Mouse (Mus musculus) stomach, embryonic 14.5 days (tissue): ENCODE results near the gene Atoh8. TPM values are rescaled to one million over a fixed set of nuclear protein-coding genes. Genes with fewer than 3 reads are reported as not detected.

Experiments used
- ATAC-seq: fragments of 200-750 bp; cut with Nextera tagmentation; 2 replicates; pipeline ENCODE4 v1.8.0; 2017; ENCODE audit warnings: low read depth, moderate TSS enrichment; ENCODE audit not compliant: insufficient number of reproducible peaks, insufficient read depth, low FRiP score
- H3K27ac ChIP-seq: fragments of 300-500 bp; sonication (generic); 2 replicates; pipeline ENCODE4 v1.5.1; 2014; ENCODE audit warnings: mild to moderate bottlenecking, low read length, moderate library complexity, mixed read lengths
- H3K27me3 ChIP-seq: fragments of 300-500 bp; sonication (generic); 2 replicates; pipeline ENCODE4 v1.6.1; 2014; ENCODE audit warnings: low read length, control low read depth, mixed read lengths; ENCODE audit not compliant: control insufficient read depth, insufficient read depth
- H3K36me3 ChIP-seq: fragments of 300-500 bp; sonication (generic); 2 replicates; pipeline ENCODE4 v1.6.1; 2014; ENCODE audit warnings: mild to moderate bottlenecking, control low read depth, low read length, moderate library complexity, mixed read lengths; ENCODE audit not compliant: control insufficient read depth, insufficient read depth
- H3K4me1 ChIP-seq: fragments of 300-500 bp; sonication (generic); 2 replicates; pipeline ENCODE4 v1.6.1; 2014; ENCODE audit warnings: low read length, control low read depth, mixed read lengths; ENCODE audit not compliant: control insufficient read depth, insufficient read depth
- H3K4me2 ChIP-seq: fragments of 300-500 bp; sonication (generic); replicated peaks from 2 replicates; pipeline ENCODE4 v1.6.1; 2014; ENCODE audit warnings: low read depth, low read length, control low read depth
- H3K4me3 ChIP-seq: fragments of 300-500 bp; sonication (generic); 2 replicates; pipeline ENCODE4 v1.5.1; 2014; ENCODE audit warnings: low read depth, low read length, control low read depth
- H3K9ac ChIP-seq: fragments of 300-500 bp; sonication (generic); replicated peaks from 2 replicates; pipeline ENCODE4 v1.6.1; 2014; ENCODE audit warnings: low read depth, mild to moderate bottlenecking, control low read depth, low read length, moderate library complexity, mixed read lengths
- H3K9me3 ChIP-seq: fragments of 300-500 bp; sonication (generic); 2 replicates; pipeline ENCODE4 v1.6.1; 2016; ENCODE audit warnings: low read depth, low read length, control low read depth; ENCODE audit not compliant: control insufficient read depth
- WGBS: fragments of 180-500 bp; shearing (Covaris S2); extraction: QIAGEN DNeasy Blood & Tissue Kit; methylation state at CpG from one replicate; pipeline ENCODE4 v1.1.7; 2014; 5-methylcytosine and 5-hydroxymethylcytosine counted together
- polyA plus RNA-seq: library from polyadenylated mRNA; unstranded; fragments of >200 nt; fragmentation: Nextera tagmentation; extraction: Ambion mirVana; gene quantifications from 2 replicates; pipeline ENCODE4 v1.2.1, GENCODE M21; 2014

Gene Atoh8
- polyA plus RNA-seq, 1 experiment from 2014 or later: 9.9 TPM

DNA sequence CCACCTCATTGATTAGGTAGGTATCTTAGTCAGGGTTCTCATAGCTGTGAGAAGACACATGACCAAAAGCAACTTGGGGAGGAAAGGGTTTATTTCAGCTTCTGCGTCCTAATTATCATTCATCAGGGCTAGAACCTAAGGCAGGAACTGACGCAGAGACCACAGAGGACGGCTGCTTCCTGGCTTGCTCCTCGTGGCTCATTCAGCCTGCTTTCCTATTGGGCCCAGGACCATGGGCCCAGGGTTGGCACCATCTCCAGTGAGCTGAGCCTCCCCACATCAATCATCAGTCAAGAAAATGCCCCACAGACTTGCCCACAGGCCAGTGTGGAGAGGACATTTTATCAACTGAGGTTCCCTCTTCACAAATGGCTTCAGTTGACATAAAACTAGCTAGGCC is 40.1 kb upstream of the Atoh8 start:
- Histone ChIP-seq H3K9me3 (no peaks in the 10 kb centered on the region), H3K27ac (no peak overlapping the region), H3K4me1 (no peaks in the 10 kb centered on the region), H3K36me3 (no peaks in the 10 kb centered on the region), H3K4me3 (no peak overlapping the region), H3K4me2 (no peak overlapping the region), H3K9ac (no peak overlapping the region), H3K27me3 (no peaks in the 10 kb centered on the region)
- ATAC-seq: no peak
- WGBS: 71% methylated on average over 4 of the region's 4 CpGs

DNA sequence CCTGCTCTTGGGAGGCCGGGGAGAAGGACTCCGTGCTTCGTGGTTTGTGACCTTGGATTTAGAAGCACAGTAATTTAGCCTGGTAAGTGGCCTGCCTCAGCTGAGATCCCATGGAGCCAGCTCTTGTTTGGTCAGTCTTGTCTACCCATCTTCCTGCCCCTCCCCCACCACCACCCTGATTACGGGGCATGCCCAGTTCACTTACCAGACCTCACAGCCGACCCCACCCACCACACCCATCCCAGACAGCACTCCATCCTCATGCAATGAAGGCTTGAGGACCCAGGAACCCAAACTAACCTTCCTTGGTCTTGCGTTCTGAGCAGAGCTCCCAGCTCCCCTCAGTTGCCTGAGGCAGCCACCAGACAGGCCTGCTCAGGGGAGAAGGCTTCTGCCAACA is 37.8 kb upstream of the Atoh8 start:
- Histone ChIP-seq H3K36me3 (no peaks in the 10 kb centered on the region), H3K27ac (no peak overlapping the region), H3K4me1 (no peaks in the 10 kb centered on the region), H3K9ac (no peak overlapping the region), H3K27me3 (no peaks in the 10 kb centered on the region), H3K9me3 (no peaks in the 10 kb centered on the region), H3K4me3 (no peak overlapping the region), H3K4me2 (no peak overlapping the region)
- 77% methylated on average over 6 of the region's 6 CpGs for WGBS
- ATAC-seq: no peak

DNA sequence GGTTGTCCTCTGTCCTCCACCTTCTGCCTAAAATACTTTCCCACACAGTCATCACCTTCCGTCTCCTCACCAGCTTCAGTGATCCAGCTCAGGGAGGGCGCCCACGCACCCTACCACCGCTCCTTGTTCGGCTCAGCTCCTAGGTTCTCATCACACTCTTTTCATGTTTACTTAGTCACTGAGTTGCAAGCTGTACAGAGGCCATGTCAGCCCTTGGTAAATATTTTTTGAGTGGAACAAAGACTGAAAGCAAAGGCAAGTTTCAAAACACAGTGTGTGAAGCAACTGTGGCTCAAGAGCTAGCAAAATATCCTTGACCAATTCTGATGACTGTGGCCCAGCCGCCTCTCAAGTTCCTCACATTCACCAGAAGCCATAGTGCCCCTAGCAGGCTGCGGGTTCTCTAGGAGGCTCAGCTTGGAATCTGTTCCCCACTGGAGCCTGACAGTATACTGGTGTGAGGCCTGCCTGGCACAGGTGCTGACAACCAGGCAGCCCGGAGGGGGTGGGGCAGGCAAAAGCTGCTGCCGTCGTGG is 36.9 kb upstream of the Atoh8 start:
- H3K27ac ChIP-seq: no peak overlapping the region
- no peaks in the 10 kb centered on the region for H3K9me3 ChIP-seq
- H3K4me1 ChIP-seq: no peaks in the 10 kb centered on the region
- no peak overlapping the region for H3K9ac ChIP-seq
- no peak overlapping the region for H3K4me3 ChIP-seq
- H3K4me2 ChIP-seq: no peak overlapping the region
- no peaks in the 10 kb centered on the region for H3K27me3 ChIP-seq
- no peak for ATAC-seq
- 71% methylated on average over 10 of the region's 10 CpGs for WGBS
- no peaks in the 10 kb centered on the region for H3K36me3 ChIP-seq

DNA sequence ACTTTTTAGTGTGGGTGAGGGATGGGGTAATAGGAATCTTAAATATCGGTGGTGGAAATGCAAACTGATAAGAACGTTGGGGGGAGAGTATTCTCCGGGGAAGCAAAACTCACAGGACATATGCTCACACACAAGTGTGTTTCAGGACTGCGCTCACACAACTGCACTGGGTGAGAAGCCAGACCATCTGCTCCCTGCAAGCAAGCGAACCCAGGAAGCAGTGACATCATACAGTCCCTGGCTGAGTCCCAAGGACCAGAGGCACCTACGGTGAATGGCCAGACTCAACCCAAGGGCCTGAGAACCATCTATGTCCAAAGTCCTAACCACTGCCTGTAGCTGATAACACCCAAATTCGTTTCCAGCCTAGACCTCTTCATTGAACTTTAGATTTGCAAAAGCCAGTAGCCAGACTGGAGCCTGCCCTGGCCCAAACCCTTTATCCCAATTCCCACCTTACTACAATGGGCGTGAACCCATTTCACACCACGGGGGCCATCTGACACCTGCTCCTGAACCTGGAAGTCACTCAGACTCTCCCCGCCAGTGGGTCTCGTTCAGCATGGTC is 35.7 kb upstream of the Atoh8 start:
- no peak for ATAC-seq
- Histone ChIP-seq H3K4me1 (no peaks in the 10 kb centered on the region), H3K4me2 (no peak overlapping the region), H3K27me3 (no peaks in the 10 kb centered on the region), H3K9me3 (no peaks in the 10 kb centered on the region), H3K4me3 (no peak overlapping the region), H3K27ac (no peak overlapping the region), H3K9ac (no peak overlapping the region), H3K36me3 (no peaks in the 10 kb centered on the region)
- WGBS: 66% methylated on average over 11 of the region's 11 CpGs

DNA sequence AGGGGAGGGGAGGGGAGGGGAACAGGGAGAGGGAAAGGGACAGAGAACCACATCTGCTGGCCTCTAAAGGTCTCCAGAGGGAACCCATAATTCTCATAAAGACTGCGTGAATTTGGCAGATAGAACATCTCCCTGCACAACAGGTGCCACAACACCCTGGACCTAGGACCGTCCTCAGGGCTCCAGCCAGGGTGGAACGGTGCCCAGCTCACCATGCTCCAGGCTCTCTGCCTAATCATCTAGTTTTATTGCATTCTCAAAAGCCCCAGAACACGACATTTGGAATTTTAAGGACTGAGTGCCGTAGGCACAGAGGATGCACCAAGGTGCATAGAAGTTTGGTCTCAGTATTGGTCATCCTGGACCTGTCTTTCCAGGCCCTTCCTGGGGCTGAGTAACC is 34.9 kb upstream of the Atoh8 start:
- ATAC-seq: no peak
- no peak overlapping the region for H3K27ac ChIP-seq
- H3K9ac ChIP-seq: no peak overlapping the region
- H3K27me3 ChIP-seq: no peaks in the 10 kb centered on the region
- no peaks in the 10 kb centered on the region for H3K36me3 ChIP-seq
- H3K9me3 ChIP-seq: no peaks in the 10 kb centered on the region
- H3K4me2 ChIP-seq: no peak overlapping the region
- no peaks in the 10 kb centered on the region for H3K4me1 ChIP-seq
- WGBS: 87% methylated on average over 5 of the region's 5 CpGs
- H3K4me3 ChIP-seq: no peak overlapping the region

DNA sequence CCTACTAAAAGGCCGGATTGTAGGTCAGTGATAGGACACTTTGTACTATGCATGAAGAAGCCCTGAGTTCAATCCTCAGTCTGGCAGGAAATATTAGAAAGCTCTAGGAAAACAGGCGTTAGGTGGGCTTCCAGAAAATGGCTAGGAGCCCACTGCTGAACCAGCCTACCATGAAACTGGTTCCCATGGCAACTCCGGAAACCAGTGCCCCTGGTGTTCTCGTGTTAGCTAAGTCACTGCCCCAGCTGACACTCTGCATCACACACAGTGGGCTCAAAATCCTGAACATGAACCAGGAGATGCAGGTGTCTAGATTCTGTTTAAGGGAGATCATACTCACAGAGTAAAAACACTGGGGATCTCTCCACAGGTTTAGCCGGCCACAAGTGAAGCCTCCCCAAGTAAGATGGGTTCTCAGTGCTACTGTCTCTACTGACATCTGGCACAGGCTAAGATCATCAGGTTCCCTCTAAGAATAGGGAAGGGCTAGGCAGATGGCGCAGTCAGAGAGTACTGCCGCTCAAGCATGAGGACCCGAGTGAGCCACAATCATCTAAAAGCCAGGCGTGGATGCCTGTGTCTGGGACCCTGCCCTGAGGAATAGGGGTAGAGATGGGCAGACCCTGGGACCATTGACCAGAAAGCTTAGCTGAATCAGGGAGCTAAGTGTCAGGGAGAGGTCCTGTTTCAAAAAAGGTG is 32.9 kb upstream of the Atoh8 start:
- H3K4me3 ChIP-seq: no peak overlapping the region
- H3K9me3 ChIP-seq: no peaks in the 10 kb centered on the region
- H3K9ac ChIP-seq: no peak overlapping the region
- H3K4me2 ChIP-seq: no peak overlapping the region
- H3K36me3 ChIP-seq: no peaks in the 10 kb centered on the region
- no peak overlapping the region for H3K27ac ChIP-seq
- no peaks in the 10 kb centered on the region for H3K4me1 ChIP-seq
- WGBS: 79% methylated on average over 9 of the region's 9 CpGs
- no peak for ATAC-seq
- H3K27me3 ChIP-seq: no peaks in the 10 kb centered on the region

GRCm38 (mm10) chr6:72265664-72266063 is 30.3 kb upstream of the Atoh8 start:
- no peaks in the 10 kb centered on the region for H3K4me1 ChIP-seq
- H3K4me3 ChIP-seq: no peak overlapping the region
- H3K4me2 ChIP-seq: no peak overlapping the region
- H3K9ac ChIP-seq: no peak overlapping the region
- H3K36me3 ChIP-seq: no peaks in the 10 kb centered on the region
- ATAC-seq: no peak
- no peaks in the 10 kb centered on the region for H3K9me3 ChIP-seq
- no peaks in the 10 kb centered on the region for H3K27me3 ChIP-seq
- WGBS: 77% methylated on average over 6 of the region's 6 CpGs
- no peak overlapping the region for H3K27ac ChIP-seq

GRCm38 (mm10) chr6:72263679-72264265 is 28.4 kb upstream of the Atoh8 start:
- Histone ChIP-seq H3K9me3 (no peaks in the 10 kb centered on the region), H3K27me3 (no peaks in the 10 kb centered on the region), H3K4me2 (no peak overlapping the region), H3K4me1 (no peaks in the 10 kb centered on the region), H3K36me3 (no peaks in the 10 kb centered on the region), H3K4me3 (no peak overlapping the region), H3K9ac (no peak overlapping the region), H3K27ac (no peak overlapping the region)
- WGBS: 60% methylated on average over 5 of the region's 5 CpGs
- ATAC-seq: no peak
